Mouse (Mus musculus): ENCODE results near the gene Tpbgl. TPM values are rescaled to one million over a fixed set of nuclear protein-coding genes. Genes with fewer than 3 reads are reported as not detected.

Tpbgl gene
- polyA plus RNA-seq, 1 experiment from 2014 or later: 0.76 TPM

- Histone ChIP-seq H3K9ac (replicated peaks; ENCODE audit: low read depth, low read length) (no peak overlapping the region), H3K4me1 (replicated peaks; ENCODE audit: control insufficient read depth, insufficient read depth, low read length) (no peaks in the 10 kb centered on the region), H3K9me3 (ENCODE audit: control insufficient read depth, low read length) (no peaks in the 10 kb centered on the region), H3K4me2 (ENCODE audit: low read length) (no peak overlapping the region), H3K4me3 (replicated peaks; ENCODE audit: low read length) (no peak overlapping the region), H3K27me3 (replicated peaks; ENCODE audit: control insufficient read depth, insufficient read depth, low read length) (no peaks in the 10 kb centered on the region), H3K27ac (ENCODE audit: low read length) (no peak overlapping the region), H3K36me3 (ENCODE audit: control insufficient read depth, insufficient read depth) (no peaks in the 10 kb centered on the region)
- WGBS: 73% methylated on average over 7 of the region's 7 CpGs
- ATAC-seq: no peak
Observed at GRCm38 (mm10) chr7:99644701-99645100, 17.8 kb upstream of the Tpbgl start.

- no peak for ATAC-seq
- 38% methylated on average over 3 of the region's 3 CpGs for WGBS
- H3K9ac ChIP-seq (replicated peaks; ENCODE audit: low read depth, low read length): no peak overlapping the region
- H3K27ac ChIP-seq (ENCODE audit: low read length): no peak overlapping the region
- no peaks in the 10 kb centered on the region for H3K4me1 ChIP-seq (replicated peaks; ENCODE audit: control insufficient read depth, insufficient read depth, low read length)
- no peaks in the 10 kb centered on the region for H3K9me3 ChIP-seq (ENCODE audit: control insufficient read depth, low read length)
- no peaks in the 10 kb centered on the region for H3K36me3 ChIP-seq (ENCODE audit: control insufficient read depth, insufficient read depth)
- H3K4me2 ChIP-seq (ENCODE audit: low read length): no peak overlapping the region
- no peaks in the 10 kb centered on the region for H3K27me3 ChIP-seq (replicated peaks; ENCODE audit: control insufficient read depth, insufficient read depth, low read length)
- no peak overlapping the region for H3K4me3 ChIP-seq (replicated peaks; ENCODE audit: low read length)
Observed at GRCm38 (mm10) chr7:99642078-99642477, 15.2 kb upstream of the Tpbgl start.

- Histone ChIP-seq H3K4me3 (replicated peaks; ENCODE audit: low read length) (no peak overlapping the region), H3K9ac (replicated peaks; ENCODE audit: low read depth, low read length) (no peak overlapping the region), H3K4me1 (replicated peaks; ENCODE audit: control insufficient read depth, insufficient read depth, low read length) (no peaks in the 10 kb centered on the region), H3K9me3 (ENCODE audit: control insufficient read depth, low read length) (no peaks in the 10 kb centered on the region), H3K36me3 (ENCODE audit: control insufficient read depth, insufficient read depth) (no peaks in the 10 kb centered on the region), H3K27ac (ENCODE audit: low read length) (no peak overlapping the region), H3K4me2 (ENCODE audit: low read length) (no peak overlapping the region), H3K27me3 (replicated peaks; ENCODE audit: control insufficient read depth, insufficient read depth, low read length) (no peaks in the 10 kb centered on the region)
- WGBS: 41% methylated on average over 4 of the region's 4 CpGs
- no peak for ATAC-seq
Observed at GRCm38 (mm10) chr7:99641245-99641644, 14.3 kb upstream of the Tpbgl start.

- no peak overlapping the region for H3K4me3 ChIP-seq (replicated peaks; ENCODE audit: low read length)
- no peaks in the 10 kb centered on the region for H3K27me3 ChIP-seq (replicated peaks; ENCODE audit: control insufficient read depth, insufficient read depth, low read length)
- H3K4me1 ChIP-seq (replicated peaks; ENCODE audit: control insufficient read depth, insufficient read depth, low read length): no peaks in the 10 kb centered on the region
- no peak overlapping the region for H3K27ac ChIP-seq (ENCODE audit: low read length)
- no peaks in the 10 kb centered on the region for H3K9me3 ChIP-seq (ENCODE audit: control insufficient read depth, low read length)
- no peak overlapping the region for H3K4me2 ChIP-seq (ENCODE audit: low read length)
- 84% methylated on average over 8 of the region's 8 CpGs for WGBS
- no peak overlapping the region for H3K9ac ChIP-seq (replicated peaks; ENCODE audit: low read depth, low read length)
- no peaks in the 10 kb centered on the region for H3K36me3 ChIP-seq (ENCODE audit: control insufficient read depth, insufficient read depth)
- no peak for ATAC-seq
Observed at GRCm38 (mm10) chr7:99633966-99634665, 7.2 kb upstream of the Tpbgl start.

- 14% methylated on average over 6 of the region's 6 CpGs for WGBS
- H3K36me3 ChIP-seq (ENCODE audit: control insufficient read depth, insufficient read depth): no peaks in the 10 kb centered on the region
- no peak overlapping the region for H3K9ac ChIP-seq (replicated peaks; ENCODE audit: low read depth, low read length)
- no peak overlapping the region for H3K27ac ChIP-seq (ENCODE audit: low read length)
- H3K4me3 ChIP-seq (replicated peaks; ENCODE audit: low read length): no peak overlapping the region
- no peak for ATAC-seq
- no peak overlapping the region for H3K4me2 ChIP-seq (ENCODE audit: low read length)
- H3K9me3 ChIP-seq (ENCODE audit: control insufficient read depth, low read length): no peaks in the 10 kb centered on the region
- no peaks in the 10 kb centered on the region for H3K4me1 ChIP-seq (replicated peaks; ENCODE audit: control insufficient read depth, insufficient read depth, low read length)
- peaks cover 11% of the 10 kb centered on the region for H3K27me3 ChIP-seq (replicated peaks; ENCODE audit: control insufficient read depth, insufficient read depth, low read length)
Observed at GRCm38 (mm10) chr7:99632286-99632685, 5.4 kb upstream of the Tpbgl start.

GRCm38 (mm10) chr7:99627366-99627765, 463 bp upstream of the Tpbgl start:
- 2% methylated on average over 7 of the region's 7 CpGs for WGBS
- Histone ChIP-seq H3K27me3 (replicated peaks; ENCODE audit: control insufficient read depth, insufficient read depth, low read length) (peaks cover 30% of the 10 kb centered on the region), H3K27ac (ENCODE audit: low read length) (no peak overlapping the region), H3K36me3 (ENCODE audit: control insufficient read depth, insufficient read depth) (no peaks in the 10 kb centered on the region), H3K4me2 (ENCODE audit: low read length) (no peak overlapping the region), H3K4me3 (replicated peaks; ENCODE audit: low read length) (no peak overlapping the region), H3K4me1 (replicated peaks; ENCODE audit: control insufficient read depth, insufficient read depth, low read length) (peaks cover 13% of the 10 kb centered on the region), H3K9me3 (ENCODE audit: control insufficient read depth, low read length) (no peaks in the 10 kb centered on the region), H3K9ac (replicated peaks; ENCODE audit: low read depth, low read length) (no peak overlapping the region)
- no peak for ATAC-seq

- peak; percentile 92 for ATAC-seq
- H3K9ac ChIP-seq (replicated peaks; ENCODE audit: low read depth, low read length): peak overlapping the region; percentile 67
- under 1% methylated on average over 81 of the region's 81 CpGs for WGBS
- peak overlapping the region; percentile 57 for H3K4me3 ChIP-seq (replicated peaks; ENCODE audit: low read length)
- H3K9me3 ChIP-seq (ENCODE audit: control insufficient read depth, low read length): no peaks in the 10 kb centered on the region
- H3K27me3 ChIP-seq (replicated peaks; ENCODE audit: control insufficient read depth, insufficient read depth, low read length): peaks cover 30% of the 10 kb centered on the region
- H3K4me1 ChIP-seq (replicated peaks; ENCODE audit: control insufficient read depth, insufficient read depth, low read length): peaks cover 13% of the 10 kb centered on the region
- H3K4me2 ChIP-seq (ENCODE audit: low read length): peak overlapping the region; percentile 83
- H3K36me3 ChIP-seq (ENCODE audit: control insufficient read depth, insufficient read depth): no peaks in the 10 kb centered on the region
- no peak overlapping the region for H3K27ac ChIP-seq (ENCODE audit: low read length)
Observed at GRCm38 (mm10) chr7:99625722-99626375, 1.1 kb downstream of the Tpbgl start.

- Histone ChIP-seq H3K4me3 (replicated peaks; ENCODE audit: low read length) (no peak overlapping the region), H3K4me1 (replicated peaks; ENCODE audit: control insufficient read depth, insufficient read depth, low read length) (no peaks in the 10 kb centered on the region), H3K27me3 (replicated peaks; ENCODE audit: control insufficient read depth, insufficient read depth, low read length) (no peaks in the 10 kb centered on the region; the same call in 1 of the 2 replicates), H3K4me2 (ENCODE audit: low read length) (no peak overlapping the region), H3K36me3 (ENCODE audit: control insufficient read depth, insufficient read depth) (no peaks in the 10 kb centered on the region), H3K9me3 (ENCODE audit: control insufficient read depth, low read length) (no peaks in the 10 kb centered on the region), H3K27ac (ENCODE audit: low read length) (no peak overlapping the region), H3K9ac (replicated peaks; ENCODE audit: low read depth, low read length) (no peak overlapping the region)
- ATAC-seq: no peak
- WGBS: 6% methylated on average over 3 of the region's 3 CpGs
Observed at GRCm38 (mm10) chr7:99618860-99619259, 8.0 kb downstream of the Tpbgl start.

GRCm38 (mm10) chr7:99618264-99618663, 8.6 kb downstream of the Tpbgl start:
- no peaks in the 10 kb centered on the region for H3K4me1 ChIP-seq (replicated peaks; ENCODE audit: control insufficient read depth, insufficient read depth, low read length)
- H3K36me3 ChIP-seq (ENCODE audit: control insufficient read depth, insufficient read depth): no peaks in the 10 kb centered on the region

More at GRCm38 (mm10) chr7:99618264-99618663, 8.6 kb downstream of the Tpbgl start:
- no peak for ATAC-seq
- H3K9ac ChIP-seq (replicated peaks; ENCODE audit: low read depth, low read length): no peak overlapping the region
- H3K4me3 ChIP-seq (replicated peaks; ENCODE audit: low read length): no peak overlapping the region
- no peak overlapping the region for H3K27ac ChIP-seq (ENCODE audit: low read length)
- 57% methylated on average over 2 of the region's 2 CpGs for WGBS
- H3K9me3 ChIP-seq (ENCODE audit: control insufficient read depth, low read length): no peaks in the 10 kb centered on the region
- H3K27me3 ChIP-seq (replicated peaks; ENCODE audit: control insufficient read depth, insufficient read depth, low read length): no peaks in the 10 kb centered on the region
- H3K4me2 ChIP-seq (ENCODE audit: low read length): no peak overlapping the region

Measured in forebrain, embryonic 16.5 days (tissue).